Mouse (Mus musculus) lung, embryonic 14.5 days (tissue): ENCODE data around the gene Zfp131. TPM values are rescaled to one million over a fixed set of nuclear protein-coding genes. Genes with fewer than 3 reads are reported as not detected.

Experiments
- ATAC-seq: fragments of 200-750 bp; cut with Nextera tagmentation; 2 replicates; pipeline ENCODE4 v1.8.0; 2017; ENCODE audit warnings: mild to moderate bottlenecking, moderate TSS enrichment, moderate library complexity; ENCODE audit not compliant: insufficient read depth
- DNase-seq: peaks from one replicate; pipeline ENCODE4 v3.0.0-alpha.2; 2015
- H3K27ac ChIP-seq: fragments of 300-500 bp; sonication (generic); 2 replicates; pipeline ENCODE4 v1.5.1; 2014; ENCODE audit warnings: low read depth, mild to moderate bottlenecking, moderate library complexity
- H3K27me3 ChIP-seq: fragments of 300-500 bp; sonication (generic); 2 replicates; pipeline ENCODE4 v1.6.1; 2014; ENCODE audit warnings: low read length, control low read depth; ENCODE audit not compliant: insufficient read depth
- H3K36me3 ChIP-seq: fragments of 300-500 bp; sonication (generic); 2 replicates; pipeline ENCODE4 v1.6.1; 2014; ENCODE audit warnings: control low read depth; ENCODE audit not compliant: insufficient read depth
- H3K4me1 ChIP-seq: fragments of 300-500 bp; sonication (generic); 2 replicates; pipeline ENCODE4 v1.6.1; 2014; ENCODE audit warnings: antibody characterized with exemption, control low read depth; ENCODE audit not compliant: insufficient read depth
- H3K4me2 ChIP-seq: fragments of 300-500 bp; sonication (generic); 2 replicates; pipeline ENCODE4 v1.6.1; 2014; ENCODE audit warnings: mild to moderate bottlenecking
- H3K4me3 ChIP-seq: fragments of 300-500 bp; sonication (generic); 2 replicates; pipeline ENCODE4 v1.5.1; 2014; ENCODE audit warnings: low read depth, low read length
- H3K9ac ChIP-seq: fragments of 300-500 bp; sonication (generic); 2 replicates; pipeline ENCODE4 v1.6.1; 2014
- H3K9me3 ChIP-seq: fragments of 300-500 bp; sonication (generic); 2 replicates; pipeline ENCODE4 v1.6.1; 2016; ENCODE audit warnings: low read depth, low read length, control low read depth
- CTCF ChIP-seq: IDR thresholded peaks from 2 replicates; pipeline ENCODE4 v1.5.1; 2016; ENCODE audit warnings: antibody characterized with exemption, low read depth
- WGBS: fragments of 180-500 bp; shearing (Covaris S2); extraction: QIAGEN DNeasy Blood & Tissue Kit; methylation state at CpG from one replicate; pipeline ENCODE4 v1.1.7; 2014; 5-methylcytosine and 5-hydroxymethylcytosine counted together
- polyA plus RNA-seq: library from polyadenylated mRNA; unstranded; fragments of >200 nt; fragmentation: Nextera tagmentation; extraction: Ambion mirVana; gene quantifications from 2 replicates; pipeline ENCODE4 v1.2.1, GENCODE M21; 2014

Gene Zfp131
- polyA plus RNA-seq, 1 experiment from 2014 or later = 43.8 TPM

GRCm38 (mm10) chr13:119731448-119731847 is 59.2 kb downstream of the Zfp131 start:
- TF ChIP-seq CTCF = no peak
- H3K9ac ChIP-seq = no peak overlapping the region
- no peak overlapping the region for H3K4me2 ChIP-seq
- no peaks in the 10 kb centered on the region for H3K36me3 ChIP-seq
- no peaks in the 10 kb centered on the region for H3K4me1 ChIP-seq
- WGBS = 70% methylated on average over 6 of the region's 6 CpGs
- no peak for DNase-seq
- H3K27ac ChIP-seq = no peak overlapping the region
- no peak for ATAC-seq
- H3K27me3 ChIP-seq = no peaks in the 10 kb centered on the region
- H3K9me3 ChIP-seq = no peaks in the 10 kb centered on the region
- no peak overlapping the region for H3K4me3 ChIP-seq

GRCm38 (mm10) chr13:119729406-119729805 is 61.3 kb downstream of the Zfp131 start:
- Histone ChIP-seq H3K4me2 (no peak overlapping the region), H3K27ac (no peak overlapping the region), H3K27me3 (no peaks in the 10 kb centered on the region), H3K9ac (no peak overlapping the region), H3K9me3 (no peaks in the 10 kb centered on the region), H3K4me3 (no peak overlapping the region), H3K36me3 (no peaks in the 10 kb centered on the region), H3K4me1 (no peaks in the 10 kb centered on the region)
- ATAC-seq = no peak
- 76% methylated on average over 7 of the region's 7 CpGs for WGBS
- TF ChIP-seq CTCF = no peak
- no peak for DNase-seq

GRCm38 (mm10) chr13:119727608-119728387 is 62.9 kb downstream of the Zfp131 start:
- Histone ChIP-seq H3K27me3 (no peaks in the 10 kb centered on the region), H3K36me3 (no peaks in the 10 kb centered on the region), H3K27ac (no peak overlapping the region), H3K9me3 (no peaks in the 10 kb centered on the region), H3K9ac (no peak overlapping the region), H3K4me2 (peak overlapping the region; percentile 23; the same call in 1 of the 2 replicates), H3K4me1 (no peaks in the 10 kb centered on the region), H3K4me3 (no peak overlapping the region)
- no peak for TF ChIP-seq CTCF
- 42% methylated on average over 26 of the region's 26 CpGs for WGBS
- DNase-seq = peak; percentile 32
- ATAC-seq = peak; percentile 62; the same call in 1 of the 2 replicates

GRCm38 (mm10) chr13:119724541-119724940 is 66.1 kb downstream of the Zfp131 start:
- Histone ChIP-seq H3K9ac (no peak overlapping the region), H3K4me3 (no peak overlapping the region), H3K9me3 (no peaks in the 10 kb centered on the region), H3K4me2 (no peak overlapping the region), H3K4me1 (no peaks in the 10 kb centered on the region), H3K27ac (no peak overlapping the region), H3K36me3 (no peaks in the 10 kb centered on the region), H3K27me3 (no peaks in the 10 kb centered on the region)
- DNase-seq (peak; percentile 44), ATAC-seq (no peak)
- 85% methylated on average over 7 of the region's 7 CpGs for WGBS
- TF ChIP-seq CTCF = peak; percentile 20; the same call in 1 of the 2 replicates

GRCm38 (mm10) chr13:119723368-119723767 is 67.3 kb downstream of the Zfp131 start:
- H3K4me2 ChIP-seq = no peak overlapping the region
- H3K9me3 ChIP-seq = no peaks in the 10 kb centered on the region
- no peak overlapping the region for H3K9ac ChIP-seq
- TF ChIP-seq CTCF = no peak
- no peaks in the 10 kb centered on the region for H3K4me1 ChIP-seq
- no peak overlapping the region for H3K4me3 ChIP-seq
- 74% methylated on average over 5 of the region's 5 CpGs for WGBS
- H3K27ac ChIP-seq = no peak overlapping the region
- H3K27me3 ChIP-seq = no peaks in the 10 kb centered on the region
- ATAC-seq (no peak), DNase-seq (no peak)
- no peaks in the 10 kb centered on the region for H3K36me3 ChIP-seq

- H3K27ac ChIP-seq = no peak overlapping the region
- ATAC-seq (no peak), DNase-seq (no peak)
- no peaks in the 10 kb centered on the region for H3K36me3 ChIP-seq
- WGBS = 69% methylated on average over 3 of the region's 3 CpGs
- H3K9ac ChIP-seq = no peak overlapping the region
- no peaks in the 10 kb centered on the region for H3K9me3 ChIP-seq
- no peaks in the 10 kb centered on the region for H3K27me3 ChIP-seq
- no peak for TF ChIP-seq CTCF
- no peaks in the 10 kb centered on the region for H3K4me1 ChIP-seq
- no peak overlapping the region for H3K4me2 ChIP-seq
- H3K4me3 ChIP-seq = no peak overlapping the region
These were observed 68.2 kb downstream of the Zfp131 start for GRCm38 (mm10) chr13:119722447-119722846.

GRCm38 (mm10) chr13:119716105-119716504 is 74.6 kb downstream of the Zfp131 start:
- no peak overlapping the region for H3K4me3 ChIP-seq
- H3K9me3 ChIP-seq = no peaks in the 10 kb centered on the region
- no peaks in the 10 kb centered on the region for H3K27me3 ChIP-seq
- no peaks in the 10 kb centered on the region for H3K4me1 ChIP-seq
- no peak for ATAC-seq
- H3K36me3 ChIP-seq = 0 out of 2 replicates have a peak, but pooled peaks cover 3% of the 10 kb centered on the region
- WGBS = 79% methylated on average over 2 of the region's 2 CpGs
- H3K9ac ChIP-seq = no peak overlapping the region
- no peak overlapping the region for H3K4me2 ChIP-seq
- no peak for TF ChIP-seq CTCF
- no peak for DNase-seq
- H3K27ac ChIP-seq = no peak overlapping the region

Other genes with a start within 250 kb of the Zfp131 start
- gene Ccl28, start 167.1 kb downstream of the Zfp131 start, polyA plus RNA-seq = 0.09 TPM in 1 of 2 replicates, not detected in the other
- 126 and 142 TPM in 2 replicates for gene Hmgcs1, start 100.5 kb downstream of the Zfp131 start, polyA plus RNA-seq
- 0.91 and 0.93 TPM in 2 replicates for gene Nim1k, start 35.0 kb downstream of the Zfp131 start, polyA plus RNA-seq
- not detected in 2 replicates for gene AF067063, start 39.3 kb upstream of the Zfp131 start, polyA plus RNA-seq
- gene D13Ertd608e, start 45.1 kb upstream of the Zfp131 start, polyA plus RNA-seq = not detected in 2 replicates
- not detected in 2 replicates for gene Tcstv1, start 103.9 kb upstream of the Zfp131 start, polyA plus RNA-seq
- gene Gm21761, start 138.4 kb upstream of the Zfp131 start, polyA plus RNA-seq = not detected in 2 replicates
- not detected in 2 replicates for gene B020031M17Rik, start 159.9 kb upstream of the Zfp131 start, polyA plus RNA-seq
- gene Gm36079, start 236.1 kb upstream of the Zfp131 start, polyA plus RNA-seq = not detected in 2 replicates